Mouse (Mus musculus) ES-Bruce4 (cell line): ENCODE results near the gene Daxx.
A peak's percentile ranks its signal among the peaks of the same experiment; 100 is the strongest.

Source experiments
- CTCF ChIP-seq: IDR thresholded peaks from one replicate; pipeline ENCODE4 v1.8.1; 2011; ENCODE audit warnings: low read depth, low read length
- EP300 ChIP-seq: IDR thresholded peaks from 2 replicates; pipeline ENCODE4 v1.6.1; 2011; ENCODE audit warnings: low read depth, low read length; ENCODE audit not compliant: insufficient read depth
- POLR2A ChIP-seq: IDR thresholded peaks from one replicate; pipeline ENCODE4 v1.8.1; 2011; ENCODE audit warnings: low read length; ENCODE audit not compliant: insufficient read depth

DNA sequence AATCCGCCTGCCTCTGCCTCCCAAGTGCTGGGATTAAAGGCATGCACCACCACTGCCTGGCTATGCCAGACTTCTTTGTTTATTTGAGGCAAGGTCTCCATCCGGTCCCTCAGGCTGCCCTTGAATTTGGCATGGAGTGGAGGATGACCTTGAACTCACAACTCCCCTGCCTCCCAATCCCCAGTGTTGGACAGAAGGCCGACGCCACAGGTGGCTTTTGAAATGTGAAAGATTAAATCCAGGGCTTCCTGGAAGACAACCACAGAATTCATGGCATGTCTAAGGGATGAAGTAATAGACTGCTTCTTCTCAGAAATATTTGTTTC, 8.3 kb upstream of the Daxx start:
- TF ChIP-seq POLR2A: no peak
- TF ChIP-seq CTCF: no peak
- peak; percentile 97 for TF ChIP-seq EP300
